Mouse (Mus musculus) urinary bladder, adult 18-20 months (tissue): ENCODE measurements around the gene Ddx17.

Source experiments
- DNase-seq, 2 experiments: peaks; one replicate each; pipeline ENCODE4 v3.0.0; 2022; ENCODE audit warnings: low spot score in 2 of 2, mixed read lengths in 2 of 2

Gene Ddx17

DNA sequence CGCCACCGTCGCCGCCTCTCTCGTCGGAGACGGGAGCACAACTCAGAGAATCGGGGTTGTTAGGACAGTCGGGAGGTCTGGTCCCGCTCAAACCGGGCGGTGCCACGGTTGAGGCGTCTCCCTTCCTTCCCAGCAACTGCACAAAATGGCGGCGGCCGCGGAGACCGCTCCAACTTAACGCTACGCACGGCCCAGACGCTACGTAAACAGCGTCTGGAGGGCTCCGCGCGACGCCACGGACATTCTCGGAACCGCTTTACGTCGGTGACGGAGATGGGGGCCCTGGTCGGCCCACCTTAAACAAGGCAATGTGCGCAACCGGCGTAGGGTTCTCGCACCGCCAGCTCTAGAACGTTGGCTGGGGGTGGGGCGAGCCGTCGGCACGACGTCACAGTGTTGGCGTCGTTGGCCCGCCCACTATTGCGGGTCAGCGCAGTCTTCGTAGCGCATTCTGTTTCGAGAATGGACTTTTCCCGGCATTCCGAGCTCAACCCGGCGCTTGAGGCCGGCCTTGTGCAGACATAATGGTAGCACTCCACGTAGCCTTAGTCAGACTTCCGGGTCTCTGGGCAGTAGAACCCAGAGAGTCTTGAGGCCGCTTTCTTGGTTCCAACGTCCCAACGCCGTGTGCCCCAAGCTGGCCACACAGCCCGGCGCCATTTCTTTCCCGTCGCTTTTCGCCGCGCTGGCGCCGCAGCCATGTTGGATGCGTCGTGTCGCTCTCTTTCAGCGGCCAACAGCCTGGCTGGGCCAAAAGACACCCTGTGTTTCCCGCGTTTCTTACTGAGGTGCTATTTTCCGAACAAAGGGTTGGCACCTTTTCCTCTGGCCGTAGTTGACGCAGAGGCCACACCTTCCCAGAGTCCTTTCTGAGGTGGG, at the start of gene Ddx17:
Ddx17 (minus strand) TSS at position 332 of the 879 bp plus-strand sequence.
- peak; percentile 97 to 98 for DNase-seq

- DNase-seq, result no peak
Measured at GRCm38 (mm10) chr15:79581581-79581980, 35.0 kb upstream of the Ddx17 start.

GRCm38 (mm10) chr15:79577671-79578426, 31.3 kb upstream of the Ddx17 start:
- DNase-seq, result no peak

DNA sequence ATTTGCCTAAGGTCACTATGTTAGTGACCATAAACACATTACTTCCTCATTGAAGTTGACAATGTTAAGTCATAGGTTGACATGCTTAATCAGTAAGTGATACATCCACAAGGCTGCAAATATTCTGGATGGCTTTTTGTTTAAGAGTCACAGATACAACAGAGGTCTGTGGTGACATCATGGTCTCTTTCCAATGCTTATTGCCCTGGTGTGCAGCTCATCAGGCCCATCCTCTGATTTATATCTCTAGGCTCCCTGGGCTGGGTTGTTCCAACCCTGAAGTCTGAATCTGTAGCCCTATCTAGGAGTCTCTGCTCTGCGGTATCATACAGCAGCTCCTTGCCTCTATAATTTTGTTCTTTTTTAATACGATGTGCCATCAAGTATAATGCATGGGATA, 30.4 kb upstream of the Ddx17 start:
- DNase-seq, result no peak

- no peak for DNase-seq
Measured at GRCm38 (mm10) chr15:79575543-79576222, 29.1 kb upstream of the Ddx17 start.

DNA sequence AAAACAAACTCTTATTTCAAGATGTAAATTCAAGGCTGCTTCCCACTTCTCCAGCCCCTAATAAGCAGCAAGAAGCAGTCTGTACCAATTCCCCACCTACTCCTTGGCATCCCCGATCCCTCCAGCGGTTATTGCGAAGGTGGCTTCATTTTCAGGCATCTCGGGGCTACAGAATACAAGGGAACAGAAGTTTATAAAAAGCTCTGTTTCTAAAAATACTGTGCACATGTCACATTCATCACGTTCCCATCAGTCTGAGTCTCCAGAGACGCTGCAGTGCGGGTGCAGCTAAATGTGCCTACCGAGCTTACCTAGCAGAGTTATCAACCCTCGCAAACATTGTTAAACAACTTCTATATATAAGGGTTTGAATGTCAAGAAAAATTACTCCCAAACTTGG, 15.9 kb upstream of the Ddx17 start:
- no peak for DNase-seq

- DNase-seq, result no peak
Measured at GRCm38 (mm10) chr15:79559649-79560048, 13.1 kb upstream of the Ddx17 start.

GRCm38 (mm10) chr15:79552566-79552965, 6.0 kb upstream of the Ddx17 start:
- no peak for DNase-seq

DNA sequence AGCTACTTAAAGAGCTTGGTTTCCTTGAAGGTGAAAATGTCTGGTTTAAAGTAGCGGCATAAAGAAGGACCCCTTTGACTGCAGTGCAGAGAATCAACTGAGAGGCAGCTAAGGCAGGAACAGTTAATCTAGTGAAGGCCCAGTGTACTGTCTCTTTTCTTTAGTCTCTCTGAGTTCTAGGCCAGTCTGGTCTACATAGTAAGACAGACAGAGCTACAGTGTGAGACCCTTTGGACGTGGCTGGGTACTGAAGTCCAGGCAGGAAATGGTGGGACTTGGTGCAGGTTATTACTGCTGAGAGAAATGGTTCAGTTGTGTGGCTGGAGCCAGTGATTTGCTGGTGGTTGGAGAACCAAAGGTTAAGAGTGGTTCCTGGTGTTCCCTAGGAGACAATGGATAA, 1.7 kb upstream of the Ddx17 start:
- DNase-seq, result no peak

GRCm38 (mm10) chr15:79547289-79547820, 814 bp upstream of the Ddx17 start:
- DNase-seq, result no peak

GRCm38 (mm10) chr15:79545921-79546399, 581 bp downstream of the Ddx17 start:
- DNase-seq, result peak in 1 of 2 experiments; percentile 56

DNA sequence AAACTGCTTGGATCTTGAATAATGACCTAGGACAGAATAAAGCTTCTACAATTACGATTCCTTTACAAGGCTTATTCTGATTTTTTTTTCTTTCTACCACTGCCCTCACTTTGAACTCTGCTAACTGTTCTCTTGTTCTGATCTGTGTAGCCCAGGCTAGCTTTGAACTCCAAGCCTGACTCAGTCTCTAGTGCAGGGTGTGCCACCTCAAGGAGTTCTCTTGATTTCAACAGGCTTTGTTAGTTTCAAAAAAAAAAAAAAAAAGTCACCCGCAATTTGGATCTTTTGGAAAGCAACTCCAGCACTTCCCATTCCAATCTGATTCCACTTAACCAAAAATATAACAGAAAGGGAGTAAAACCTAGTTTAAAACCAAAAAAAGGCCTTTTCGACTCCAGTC, 1.0 kb downstream of the Ddx17 start:
- DNase-seq, result no peak

DNA sequence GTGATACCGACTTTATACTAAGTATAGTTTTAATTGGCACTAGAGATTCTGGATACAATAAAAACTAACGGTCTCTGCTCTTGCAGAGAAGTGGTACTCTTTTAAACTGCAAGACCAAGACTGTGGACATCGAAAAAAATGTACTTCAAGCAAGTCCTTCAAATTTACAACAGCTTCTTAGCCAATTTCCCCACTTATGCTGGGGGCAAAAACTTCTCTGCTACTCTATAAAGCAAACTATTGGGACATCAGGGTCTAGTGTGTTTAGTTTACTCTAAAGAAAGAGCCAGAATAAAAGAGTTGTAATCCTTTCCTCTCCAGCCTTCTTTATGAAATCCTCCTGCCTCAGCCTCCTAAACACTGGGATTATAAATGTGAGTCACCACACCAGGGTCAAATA, 2.6 kb downstream of the Ddx17 start:
- no peak for DNase-seq

DNA sequence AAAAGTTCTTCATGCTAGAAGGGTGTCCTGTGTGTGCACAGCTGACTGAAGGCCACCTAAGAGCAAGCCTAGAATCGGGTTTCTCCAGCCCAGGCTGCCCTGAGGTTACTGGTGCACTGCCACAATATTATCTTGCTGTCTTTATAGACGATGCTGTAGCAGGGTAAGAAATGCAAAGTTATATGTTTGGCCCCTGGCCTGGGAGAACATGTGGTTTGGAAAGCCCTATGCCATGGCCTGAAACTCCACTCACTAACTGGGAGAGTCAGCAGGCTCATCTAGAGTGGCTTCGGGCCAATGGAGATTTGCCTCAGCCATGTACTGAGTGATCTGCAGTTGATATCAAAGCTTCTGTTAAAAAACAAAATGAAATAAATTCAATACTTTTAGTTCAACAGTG, 12.7 kb downstream of the Ddx17 start:
- no peak for DNase-seq

DNA sequence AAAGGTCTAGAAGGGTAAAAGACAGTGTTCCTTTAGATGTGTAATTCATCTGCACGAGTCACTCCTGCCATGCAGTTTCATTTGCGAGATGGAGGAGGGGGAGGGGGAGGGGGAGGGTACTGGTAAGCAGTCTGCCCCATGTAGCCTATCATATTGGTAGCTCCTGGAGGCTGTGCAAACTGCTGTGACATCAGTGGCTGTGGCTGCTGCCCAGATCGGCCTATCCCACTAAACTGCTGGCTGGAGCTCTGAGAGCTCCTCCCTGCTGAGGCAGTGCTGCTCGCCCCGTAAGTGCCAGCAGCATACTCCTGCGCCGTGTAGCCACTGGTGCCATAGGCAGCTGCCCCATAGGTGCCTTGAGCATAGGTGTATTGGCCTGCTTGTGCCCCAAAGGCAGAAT, 16.6 kb downstream of the Ddx17 start:
- DNase-seq, result no peak

DNA sequence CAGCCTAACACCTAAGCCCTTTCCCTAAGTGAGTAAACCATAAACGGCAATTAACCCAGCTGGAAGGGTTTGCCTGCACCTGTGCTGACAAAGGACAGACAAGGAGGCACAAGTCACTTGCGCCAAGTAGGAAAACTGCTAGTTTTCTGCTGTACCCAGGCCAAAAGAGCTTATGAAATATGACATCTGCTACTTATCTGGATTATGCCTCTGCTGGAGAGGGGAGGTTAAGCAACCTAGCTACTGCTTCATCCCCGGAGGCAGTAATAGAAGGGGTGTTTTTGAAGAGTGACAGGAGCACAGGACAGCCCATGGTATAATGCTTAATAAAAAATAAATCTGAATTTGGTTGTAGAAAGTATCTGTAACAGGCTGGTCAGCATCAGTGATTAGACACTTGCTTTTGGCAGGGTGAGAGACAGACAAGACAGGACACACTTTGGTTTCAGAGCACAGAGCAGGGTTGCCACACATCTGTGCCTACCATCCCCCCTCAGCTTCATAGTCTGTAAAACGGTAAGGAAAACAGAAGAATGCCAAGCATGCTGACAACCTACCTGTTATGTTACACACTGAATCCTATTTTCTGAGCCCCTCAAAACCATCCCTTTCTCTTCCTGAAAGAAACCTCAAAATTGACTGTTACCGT, 18.4 kb downstream of the Ddx17 start:
- no peak for DNase-seq

- no peak for DNase-seq
Measured at GRCm38 (mm10) chr15:79527192-79527591, 19.3 kb downstream of the Ddx17 start.

- no peak for DNase-seq
Measured at GRCm38 (mm10) chr15:79525979-79526768, 20.4 kb downstream of the Ddx17 start.

DNA sequence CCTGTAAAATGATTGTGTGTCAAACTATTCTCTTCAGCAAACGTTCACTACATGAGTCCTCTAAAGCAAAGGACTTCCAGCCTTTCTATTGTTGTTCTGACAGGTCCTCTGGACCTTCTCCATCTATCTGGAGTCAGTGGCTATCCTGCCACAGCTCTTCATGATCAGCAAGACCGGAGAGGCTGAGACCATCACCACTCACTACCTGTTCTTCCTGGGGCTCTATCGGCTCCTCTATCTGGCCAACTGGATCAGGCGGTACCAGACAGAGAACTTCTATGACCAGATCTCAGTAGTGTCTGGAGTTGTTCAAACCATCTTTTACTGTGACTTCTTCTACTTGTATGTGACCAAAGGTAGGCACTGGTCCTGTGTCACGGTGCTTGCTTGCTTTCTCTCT, 21.0 kb downstream of the Ddx17 start:
- no peak for DNase-seq

- DNase-seq, result no peak
Measured at GRCm38 (mm10) chr15:79519400-79520220, 26.9 kb downstream of the Ddx17 start.
